Mouse (Mus musculus) right cerebral cortex, postnatal 10 days (tissue): Measurements from ENCODE around the gene Nr2f1.

ENCODE experiments used
- DNase-seq, 2 experiments: peaks; one replicate each; pipeline ENCODE4 v3.0.0; 2021; ENCODE audit warnings: low spot score in 2 of 2

Nr2f1 gene

GRCm38 (mm10) chr13:78180261-78180660 is 19.3 kb downstream of the Nr2f1 start:
- DNase-seq, result no peak

DNA sequence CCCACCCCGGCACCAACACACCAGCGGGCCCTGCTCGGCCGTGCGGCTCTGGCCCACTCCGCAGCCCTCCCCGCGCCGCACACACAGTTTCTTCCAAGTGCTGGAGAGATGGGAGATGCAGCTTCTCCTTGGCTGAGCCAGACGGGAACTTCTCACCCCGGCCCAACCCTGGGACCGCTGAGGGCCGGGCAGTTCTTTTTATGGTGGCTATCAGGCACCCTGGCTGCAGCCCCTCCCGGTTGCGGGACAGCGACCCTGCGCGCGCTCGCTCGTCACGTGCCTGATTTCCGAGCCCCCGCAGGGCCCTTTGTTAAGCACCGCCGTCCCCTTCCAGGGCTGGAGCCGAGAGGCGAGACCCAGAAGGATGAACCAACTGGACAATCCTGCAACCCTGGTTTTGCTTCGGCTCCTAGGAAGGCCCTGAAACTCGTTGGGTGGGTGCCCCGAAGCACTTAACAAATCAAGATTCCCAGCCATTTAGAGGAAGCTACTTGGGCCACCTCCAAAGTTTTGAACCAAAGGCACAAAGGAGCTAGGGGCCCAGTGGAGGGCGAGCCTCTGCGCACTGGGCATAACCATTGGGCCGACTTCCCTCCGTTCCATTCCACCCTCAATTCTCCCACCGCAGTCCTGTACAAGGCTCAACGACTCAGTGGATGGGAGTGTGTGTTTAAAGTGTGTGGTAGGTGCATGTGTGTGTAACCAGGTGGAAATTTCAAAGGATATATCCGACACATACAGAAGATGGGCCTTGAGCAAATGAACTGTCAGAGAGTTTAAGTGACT is 20.1 kb downstream of the Nr2f1 start:
- DNase-seq, result peak in 1 of 2 experiments; percentile 58

- no peak for DNase-seq
These were observed 20.8 kb downstream of the Nr2f1 start for GRCm38 (mm10) chr13:78178771-78179170.

- no peak for DNase-seq
These were observed 21.5 kb downstream of the Nr2f1 start for GRCm38 (mm10) chr13:78178021-78178420.

- no peak for DNase-seq
These were observed 22.1 kb downstream of the Nr2f1 start for GRCm38 (mm10) chr13:78177381-78177950.

DNA sequence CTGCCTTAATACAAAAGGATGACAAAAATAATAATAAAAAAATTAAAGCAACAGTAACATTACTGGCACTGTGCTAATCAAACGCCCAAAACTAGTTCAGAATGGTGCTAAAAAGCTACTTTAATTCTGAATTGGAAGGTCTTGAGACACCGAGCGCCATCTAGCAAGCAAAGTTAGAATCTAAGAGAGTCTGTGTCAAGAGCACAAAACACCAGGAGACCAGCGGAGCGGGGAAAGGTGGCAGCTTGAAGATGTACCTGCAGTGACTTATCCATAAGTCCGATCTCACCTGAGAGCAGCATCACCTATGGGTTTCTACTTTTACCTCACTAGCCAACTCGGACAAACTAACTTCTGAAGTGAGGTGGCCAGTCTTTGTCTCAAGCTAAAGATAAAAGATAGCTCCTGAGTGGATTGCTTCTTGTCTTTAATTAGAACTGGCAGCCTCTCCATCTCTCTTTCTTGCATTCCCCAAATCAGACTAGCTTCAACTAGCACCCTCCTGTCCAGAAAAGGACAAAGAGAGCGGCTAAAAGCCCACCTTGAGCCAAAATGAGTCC is 23.7 kb downstream of the Nr2f1 start:
- peak; percentile 71 to 76 for DNase-seq

- no peak for DNase-seq
These were observed 24.7 kb downstream of the Nr2f1 start for GRCm38 (mm10) chr13:78174891-78175290.

DNA sequence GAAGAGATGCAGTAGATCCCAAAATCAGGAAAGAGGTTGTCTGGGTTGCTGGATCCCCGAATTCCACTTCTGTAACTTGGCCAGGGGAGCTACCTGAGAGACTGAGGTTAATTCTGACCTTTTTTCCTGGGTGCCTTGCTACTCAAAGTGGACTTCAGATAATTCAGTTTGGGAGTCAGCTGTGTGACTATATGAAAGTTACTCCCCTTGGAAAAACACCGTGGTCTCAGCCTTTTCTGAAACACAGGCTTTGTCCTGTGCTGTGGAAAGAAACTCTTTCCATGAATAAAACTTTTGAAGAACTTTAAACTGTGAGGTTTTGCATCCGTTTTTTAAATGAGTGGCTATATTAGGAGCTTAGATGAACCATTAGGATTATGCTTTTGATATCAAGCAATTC is 25.4 kb downstream of the Nr2f1 start:
- no peak for DNase-seq

DNA sequence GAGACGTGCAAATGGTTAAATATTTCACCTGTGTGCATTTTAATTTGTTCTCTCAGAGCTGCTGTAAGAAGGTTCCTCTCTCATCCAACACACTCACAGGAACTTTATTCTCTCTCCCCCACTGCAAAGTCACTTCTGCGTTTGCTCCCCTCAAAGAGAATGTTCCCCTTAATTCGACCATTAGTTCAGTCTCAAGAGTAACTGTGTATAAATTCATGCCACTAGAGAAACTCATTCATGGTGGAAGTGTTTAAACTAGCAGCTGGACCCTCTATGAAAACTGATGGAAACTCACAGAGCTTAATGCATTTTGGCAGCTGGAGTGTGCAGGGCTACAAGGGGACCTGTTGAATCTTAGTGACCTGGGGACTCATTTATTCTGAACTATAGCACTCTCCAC is 26.7 kb downstream of the Nr2f1 start:
- DNase-seq, result no peak

- no peak for DNase-seq
These were observed 27.4 kb downstream of the Nr2f1 start for GRCm38 (mm10) chr13:78171984-78172636.

GRCm38 (mm10) chr13:78171320-78171719 is 28.2 kb downstream of the Nr2f1 start:
- no peak for DNase-seq

GRCm38 (mm10) chr13:78168166-78168565 is 31.4 kb downstream of the Nr2f1 start:
- DNase-seq, result no peak

GRCm38 (mm10) chr13:78164941-78165340 is 34.6 kb downstream of the Nr2f1 start:
- no peak for DNase-seq

- DNase-seq, result peak; percentile 88 to 90
These were observed 36.2 kb downstream of the Nr2f1 start for GRCm38 (mm10) chr13:78163087-78163958.

GRCm38 (mm10) chr13:78162149-78162548 is 37.4 kb downstream of the Nr2f1 start:
- peak in 1 of 2 experiments; percentile 67 for DNase-seq

GRCm38 (mm10) chr13:78157465-78157864 is 42.1 kb downstream of the Nr2f1 start:
- no peak for DNase-seq
